Mouse (Mus musculus): ENCODE results near the gene Ripor2. TPM values are rescaled to one million over a fixed set of nuclear protein-coding genes. Genes with fewer than 3 reads are reported as not detected.

The Ripor2 gene
- polyA plus RNA-seq (2012; rRNA removed) = 8.5 and 8.9 TPM in 2 replicates

- Histone ChIP-seq H3K4me3 (replicated peaks; ENCODE audit: insufficient read depth, low read depth, low read length) (no peak within 1 kb of the TSS), H3K27me3 (ENCODE audit: control insufficient read depth, insufficient read depth, low read length) (no peaks in the 10 kb centered on the region), H3K27ac (ENCODE audit: insufficient read depth, low read length) (no peak within 1 kb of the TSS), H3K4me1 (ENCODE audit: control insufficient read depth, insufficient read depth, low read length) (no peaks in the 10 kb centered on the region)
- no peak for DNase-seq
- TF ChIP-seq POLR2A (IDR thresholded peaks at IDR 0.05; ENCODE audit: borderline replicate concordance, insufficient read depth, low read length) (no peak), CTCF (IDR thresholded peaks at IDR 0.05; ENCODE audit: borderline replicate concordance, insufficient read depth, low read depth, low read length) (no peak)
- 14% methylated on average over 10 of the region's 10 CpGs for WGBS
Observed at GRCm38 (mm10) chr13:24581833-24582232, at the start of gene Ripor2. Ripor2 (plus strand) TSS chr13:24582189.

- no peak for DNase-seq
- TF ChIP-seq POLR2A (IDR thresholded peaks at IDR 0.05; ENCODE audit: borderline replicate concordance, insufficient read depth, low read length) (no peak), CTCF (IDR thresholded peaks at IDR 0.05; ENCODE audit: borderline replicate concordance, insufficient read depth, low read depth, low read length) (no peak)
- 88% methylated on average over 6 of the region's 6 CpGs for WGBS
Observed at GRCm38 (mm10) chr13:24536531-24537167, 45.3 kb upstream of the Ripor2 start.

GRCm38 (mm10) chr13:24538012-24538411 lies 44.0 kb upstream of the Ripor2 start:
- TF ChIP-seq POLR2A (IDR thresholded peaks at IDR 0.05; ENCODE audit: borderline replicate concordance, insufficient read depth, low read length) (no peak), CTCF (IDR thresholded peaks at IDR 0.05; ENCODE audit: borderline replicate concordance, insufficient read depth, low read depth, low read length) (no peak)
- no peaks in the 10 kb centered on the region for H3K27me3 ChIP-seq (ENCODE audit: control insufficient read depth, insufficient read depth, low read length)
- H3K4me1 ChIP-seq (ENCODE audit: control insufficient read depth, insufficient read depth, low read length) = no peaks in the 10 kb centered on the region
- WGBS = 89% methylated on average over 2 of the region's 2 CpGs
- DNase-seq = no peak
- no peak overlapping the region for H3K27ac ChIP-seq (ENCODE audit: insufficient read depth, low read length)
- H3K4me3 ChIP-seq (replicated peaks; ENCODE audit: insufficient read depth, low read depth, low read length) = no peak overlapping the region

More at GRCm38 (mm10) chr13:24536531-24537167, 45.3 kb upstream of the Ripor2 start:
- no peak overlapping the region for H3K4me3 ChIP-seq (replicated peaks; ENCODE audit: insufficient read depth, low read depth, low read length)
- H3K27me3 ChIP-seq (ENCODE audit: control insufficient read depth, insufficient read depth, low read length) = no peaks in the 10 kb centered on the region
- H3K4me1 ChIP-seq (ENCODE audit: control insufficient read depth, insufficient read depth, low read length) = no peaks in the 10 kb centered on the region
- no peak overlapping the region for H3K27ac ChIP-seq (ENCODE audit: insufficient read depth, low read length)

GRCm38 (mm10) chr13:24538941-24539340 lies 43.0 kb upstream of the Ripor2 start:
- no peaks in the 10 kb centered on the region for H3K27me3 ChIP-seq (ENCODE audit: control insufficient read depth, insufficient read depth, low read length)
- TF ChIP-seq CTCF (IDR thresholded peaks at IDR 0.05; ENCODE audit: borderline replicate concordance, insufficient read depth, low read depth, low read length) (no peak), POLR2A (IDR thresholded peaks at IDR 0.05; ENCODE audit: borderline replicate concordance, insufficient read depth, low read length) (no peak)
- H3K4me3 ChIP-seq (replicated peaks; ENCODE audit: insufficient read depth, low read depth, low read length) = no peak overlapping the region
- DNase-seq = no peak
- 55% methylated on average over 5 of the region's 5 CpGs for WGBS
- H3K4me1 ChIP-seq (ENCODE audit: control insufficient read depth, insufficient read depth, low read length) = no peaks in the 10 kb centered on the region
- no peak overlapping the region for H3K27ac ChIP-seq (ENCODE audit: insufficient read depth, low read length)

- Histone ChIP-seq H3K27ac (ENCODE audit: insufficient read depth, low read length) (no peak overlapping the region), H3K4me1 (ENCODE audit: control insufficient read depth, insufficient read depth, low read length) (no peaks in the 10 kb centered on the region), H3K27me3 (ENCODE audit: control insufficient read depth, insufficient read depth, low read length) (no peaks in the 10 kb centered on the region), H3K4me3 (replicated peaks; ENCODE audit: insufficient read depth, low read depth, low read length) (no peak overlapping the region)
- 78% methylated on average over 1 of the region's 1 CpGs for WGBS
- TF ChIP-seq POLR2A (IDR thresholded peaks at IDR 0.05; ENCODE audit: borderline replicate concordance, insufficient read depth, low read length) (no peak), CTCF (IDR thresholded peaks at IDR 0.05; ENCODE audit: borderline replicate concordance, insufficient read depth, low read depth, low read length) (no peak)
- DNase-seq = no peak
Observed at GRCm38 (mm10) chr13:24545677-24546076, 36.3 kb upstream of the Ripor2 start.

GRCm38 (mm10) chr13:24546801-24547459 lies 35.1 kb upstream of the Ripor2 start:
- Histone ChIP-seq H3K27me3 (ENCODE audit: control insufficient read depth, insufficient read depth, low read length) (no peaks in the 10 kb centered on the region), H3K27ac (ENCODE audit: insufficient read depth, low read length) (no peak overlapping the region), H3K4me1 (ENCODE audit: control insufficient read depth, insufficient read depth, low read length) (no peaks in the 10 kb centered on the region), H3K4me3 (replicated peaks; ENCODE audit: insufficient read depth, low read depth, low read length) (no peak overlapping the region)
- TF ChIP-seq POLR2A (IDR thresholded peaks at IDR 0.05; ENCODE audit: borderline replicate concordance, insufficient read depth, low read length) = no peak
- TF ChIP-seq CTCF (IDR thresholded peaks at IDR 0.05; ENCODE audit: borderline replicate concordance, insufficient read depth, low read depth, low read length) = no peak
- 82% methylated on average over 12 of the region's 12 CpGs for WGBS
- no peak for DNase-seq

GRCm38 (mm10) chr13:24548911-24549310 lies 33.1 kb upstream of the Ripor2 start:
- H3K27me3 ChIP-seq (ENCODE audit: control insufficient read depth, insufficient read depth, low read length) = no peaks in the 10 kb centered on the region
- no peaks in the 10 kb centered on the region for H3K4me1 ChIP-seq (ENCODE audit: control insufficient read depth, insufficient read depth, low read length)
- no peak overlapping the region for H3K27ac ChIP-seq (ENCODE audit: insufficient read depth, low read length)
- TF ChIP-seq CTCF (IDR thresholded peaks at IDR 0.05; ENCODE audit: borderline replicate concordance, insufficient read depth, low read depth, low read length) (no peak), POLR2A (IDR thresholded peaks at IDR 0.05; ENCODE audit: borderline replicate concordance, insufficient read depth, low read length) (no peak)
- no peak for DNase-seq
- no peak overlapping the region for H3K4me3 ChIP-seq (replicated peaks; ENCODE audit: insufficient read depth, low read depth, low read length)

Measured in cerebellum, adult 2 months (tissue).